Mouse (Mus musculus) kidney, postnatal 0 days (tissue): ENCODE measurements at regions not wholly inside any gene's neighbourhood (a gene's known extent, or its start where the extent isn't known, plus 50 kb on each side); places are given as distances from the start of the nearest gene placed in this dataset.
A peak's percentile ranks its signal among the peaks of the same experiment; 100 is the strongest.

Experiments used
- ATAC-seq: fragments of 200-750 bp; cut with Nextera tagmentation; replicated peaks from 2 replicates; pipeline ENCODE4 v1.8.0; 2017; ENCODE audit warnings: low read depth, moderate number of reproducible peaks, moderate TSS enrichment, moderate library complexity; ENCODE audit not compliant: low FRiP score
- DNase-seq: peaks from one replicate; pipeline ENCODE4 v3.0.0-alpha.2; 2016; ENCODE audit warnings: low spot score
- H3K27ac ChIP-seq: fragments of 300-500 bp; sonication (generic); 2 replicates; pipeline ENCODE4 v1.5.1; 2014; ENCODE audit warnings: mild to moderate bottlenecking
- H3K27me3 ChIP-seq: fragments of 300-500 bp; sonication (generic); 2 replicates; pipeline ENCODE4 v1.6.1; 2014; ENCODE audit warnings: low read length, mixed read lengths; ENCODE audit not compliant: insufficient read depth
- H3K36me3 ChIP-seq: fragments of 300-500 bp; sonication (generic); 2 replicates; pipeline ENCODE4 v1.6.1; 2014; ENCODE audit warnings: low read length, mixed read lengths; ENCODE audit not compliant: insufficient read depth
- H3K4me1 ChIP-seq: fragments of 300-500 bp; sonication (generic); replicated peaks from 2 replicates; pipeline ENCODE4 v1.6.1; 2014; ENCODE audit warnings: antibody characterized with exemption, low read length, mixed read lengths; ENCODE audit not compliant: insufficient read depth
- H3K4me2 ChIP-seq: fragments of 300-500 bp; sonication (generic); 2 replicates; pipeline ENCODE4 v1.6.1; 2014; ENCODE audit warnings: mild to moderate bottlenecking, low read length, moderate library complexity, mixed read lengths
- H3K4me3 ChIP-seq: fragments of 300-500 bp; sonication (generic); replicated peaks from 2 replicates; pipeline ENCODE4 v1.5.1; 2014; ENCODE audit warnings: low read depth, low read length
- H3K9ac ChIP-seq: fragments of 300-500 bp; sonication (generic); 2 replicates; pipeline ENCODE4 v1.6.1; 2014; ENCODE audit warnings: low read depth, low read length
- H3K9me3 ChIP-seq: fragments of 300-500 bp; sonication (generic); replicated peaks from 2 replicates; pipeline ENCODE4 v1.6.1; 2016; ENCODE audit warnings: low read length, inconsistent platforms, mixed read lengths
- CTCF ChIP-seq: IDR thresholded peaks from 2 replicates; pipeline ENCODE4 v1.5.1; 2016; ENCODE audit warnings: antibody characterized with exemption, low read depth, mild to moderate bottlenecking, moderate library complexity
- WGBS: fragments of 180-500 bp; shearing (Covaris S2); extraction: QIAGEN DNeasy Blood & Tissue Kit; methylation state at CpG from one replicate; pipeline ENCODE4 v1.1.7; 2014; 5-methylcytosine and 5-hydroxymethylcytosine counted together

DNA sequence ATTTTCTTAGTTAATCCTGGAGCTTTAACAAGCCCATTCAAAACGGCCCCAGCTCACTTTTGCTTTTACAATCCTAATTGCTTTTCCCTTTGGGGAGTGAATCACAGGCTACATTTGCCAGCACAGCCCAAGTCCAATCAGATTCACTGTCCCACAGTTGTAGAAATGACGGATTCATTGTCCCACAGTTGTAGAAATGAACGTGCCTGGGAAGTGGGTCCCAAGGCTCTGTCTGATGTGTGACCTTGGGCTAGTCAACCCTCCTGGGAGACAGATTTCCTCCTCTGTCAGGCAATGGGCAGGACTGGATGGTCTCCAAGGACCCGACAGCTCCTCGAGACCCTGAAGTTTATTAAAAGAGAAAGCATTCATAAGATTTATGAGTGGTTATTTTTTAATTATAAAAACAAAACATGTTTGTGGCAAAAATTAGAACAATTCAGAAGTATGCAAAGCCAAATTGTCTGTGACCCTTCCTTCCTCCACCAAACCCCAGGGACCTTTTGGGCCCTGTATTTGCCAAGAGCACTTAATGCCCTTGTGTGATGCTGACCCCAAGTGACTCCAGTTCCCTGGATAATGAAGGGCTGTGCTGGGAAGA, 93.1 kb downstream of the Fam43a start:
- Histone ChIP-seq H3K27ac (no peak overlapping the region), H3K4me2 (no peak overlapping the region), H3K27me3 (no peaks in the 10 kb centered on the region), H3K4me1 (peaks cover 5% of the 10 kb centered on the region; the same call in 1 of the 2 replicates), H3K36me3 (no peaks in the 10 kb centered on the region), H3K9me3 (no peaks in the 10 kb centered on the region), H3K4me3 (no peak overlapping the region), H3K9ac (no peak overlapping the region)
- ATAC-seq (no peak), DNase-seq (peak; percentile 55)
- WGBS: 43% methylated on average over 5 of the region's 5 CpGs
- no peak for TF ChIP-seq CTCF

DNA sequence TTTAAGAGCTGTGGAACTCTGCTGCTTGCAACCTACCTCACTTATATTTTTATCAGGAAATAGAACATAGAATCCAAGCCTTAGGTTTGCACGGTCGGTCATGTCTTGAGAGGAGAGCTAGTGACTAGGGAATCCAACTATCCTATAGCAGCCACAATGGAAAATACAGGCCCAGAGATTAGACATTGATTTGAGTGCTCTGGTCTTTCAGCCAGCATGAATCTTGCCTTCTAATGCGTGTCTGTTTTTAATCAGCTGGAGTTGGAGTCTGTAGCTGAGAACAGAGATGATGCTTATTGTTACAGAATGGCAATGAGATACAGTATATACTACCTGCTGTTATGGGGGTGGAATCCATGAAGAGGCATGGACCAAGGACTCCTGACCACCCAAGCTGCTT, 93.7 kb downstream of the Fam43a start:
- no peaks in the 10 kb centered on the region for H3K9me3 ChIP-seq
- no peak for TF ChIP-seq CTCF
- DNase-seq: no peak
- ATAC-seq: no peak
- no peak overlapping the region for H3K27ac ChIP-seq
- H3K9ac ChIP-seq: no peak overlapping the region
- no peaks in the 10 kb centered on the region for H3K36me3 ChIP-seq
- no peak overlapping the region for H3K4me2 ChIP-seq
- H3K4me1 ChIP-seq: peaks cover 5% of the 10 kb centered on the region; the same call in 1 of the 2 replicates
- WGBS: 70% methylated on average over 3 of the region's 3 CpGs
- no peaks in the 10 kb centered on the region; the same call in 1 of the 2 replicates for H3K27me3 ChIP-seq
- H3K4me3 ChIP-seq: no peak overlapping the region

DNA sequence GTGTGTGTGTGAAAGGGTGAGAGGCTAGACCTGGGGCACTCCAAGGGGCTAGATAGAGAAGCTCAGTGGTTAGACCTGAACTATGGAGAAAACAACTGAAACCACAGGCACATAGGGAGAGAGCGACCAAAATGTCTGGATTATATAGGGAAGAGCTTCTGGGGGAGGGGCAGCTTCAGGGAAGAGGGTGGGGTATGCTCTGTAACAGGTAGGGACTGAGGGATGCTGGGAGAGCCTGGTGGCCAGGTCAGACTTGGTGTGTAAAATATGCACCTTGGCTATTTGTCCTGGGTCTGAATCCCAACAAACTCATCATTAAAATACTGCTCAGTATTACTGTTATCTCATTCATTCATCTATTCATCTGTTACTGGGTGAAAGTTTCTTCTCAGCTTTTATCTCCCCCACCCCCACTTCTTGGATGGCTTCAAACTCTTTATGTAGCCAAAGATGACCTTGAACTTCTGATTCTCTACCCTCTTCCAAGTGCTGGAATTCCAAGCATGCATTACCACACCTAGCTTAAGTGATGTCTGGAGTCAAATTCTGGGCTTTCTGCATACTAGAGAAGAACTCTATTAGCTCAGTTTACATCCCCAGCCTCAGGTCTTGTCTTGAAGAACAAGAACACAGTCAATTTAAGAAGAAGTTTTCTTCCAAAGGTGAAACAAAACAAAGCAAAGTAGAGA, 94.5 kb downstream of the Fam43a start:
- no peak for ATAC-seq
- no peak for DNase-seq
- Histone ChIP-seq H3K4me2 (no peak overlapping the region), H3K4me3 (no peak overlapping the region), H3K9me3 (no peaks in the 10 kb centered on the region), H3K36me3 (no peaks in the 10 kb centered on the region), H3K27me3 (no peaks in the 10 kb centered on the region; the same call in 1 of the 2 replicates), H3K9ac (no peak overlapping the region), H3K4me1 (peaks cover 5% of the 10 kb centered on the region; the same call in 1 of the 2 replicates), H3K27ac (no peak overlapping the region)
- 100% methylated on average over 1 of the region's 1 CpGs for WGBS
- no peak for TF ChIP-seq CTCF

DNA sequence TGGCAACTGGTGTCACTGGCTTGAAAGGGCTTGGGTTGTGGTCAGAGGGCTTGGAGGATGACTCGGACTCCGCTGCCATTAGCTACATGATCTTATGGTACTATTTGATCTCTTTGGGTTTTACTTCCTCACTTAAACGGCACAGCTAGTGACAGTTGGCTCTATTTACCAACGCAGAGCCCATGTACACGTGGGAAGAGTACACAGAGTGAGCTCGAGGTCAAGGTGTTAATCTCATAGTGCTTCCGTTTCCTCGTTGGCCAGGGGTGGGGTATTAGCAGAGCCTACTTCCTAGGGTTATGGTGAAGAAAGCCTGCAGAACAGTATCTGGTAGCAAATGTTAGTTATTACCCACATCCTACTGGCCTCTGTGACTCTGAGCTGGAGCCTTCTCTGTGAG, 96.2 kb downstream of the Fam43a start:
- no peak for DNase-seq
- Histone ChIP-seq H3K9ac (no peak overlapping the region), H3K4me2 (no peak overlapping the region), H3K27me3 (no peaks in the 10 kb centered on the region; the same call in 1 of the 2 replicates), H3K4me3 (no peak overlapping the region), H3K4me1 (peaks cover 5% of the 10 kb centered on the region; the same call in 1 of the 2 replicates), H3K27ac (no peak overlapping the region), H3K9me3 (no peaks in the 10 kb centered on the region), H3K36me3 (no peaks in the 10 kb centered on the region)
- no peak for TF ChIP-seq CTCF
- 72% methylated on average over 8 of the region's 8 CpGs for WGBS
- ATAC-seq: no peak

DNA sequence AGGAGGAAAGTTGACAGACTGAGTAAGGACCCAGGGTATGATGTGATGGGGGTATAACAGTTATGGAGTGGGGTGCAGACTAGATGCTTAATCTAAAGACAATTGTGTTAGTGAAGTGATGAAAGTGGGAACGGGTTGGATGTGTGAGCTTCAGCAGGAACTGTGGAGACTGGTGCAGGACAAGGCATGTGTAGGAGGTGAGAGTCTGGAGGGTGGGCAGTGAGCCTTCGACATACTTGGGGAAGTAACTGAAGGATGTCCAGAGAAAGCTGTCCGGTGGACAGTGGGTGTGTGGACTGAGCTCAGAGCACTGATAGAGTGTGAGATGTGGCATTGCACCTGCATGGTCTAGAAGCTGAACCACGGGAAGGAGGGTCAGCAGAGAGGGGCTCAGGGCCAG, 97.7 kb downstream of the Fam43a start:
- DNase-seq (no peak), ATAC-seq (no peak)
- no peak overlapping the region for H3K4me2 ChIP-seq
- no peaks in the 10 kb centered on the region; the same call in 1 of the 2 replicates for H3K27me3 ChIP-seq
- TF ChIP-seq CTCF: no peak
- WGBS: 54% methylated on average over 4 of the region's 4 CpGs
- H3K36me3 ChIP-seq: no peaks in the 10 kb centered on the region
- no peak overlapping the region for H3K4me3 ChIP-seq
- no peak overlapping the region for H3K27ac ChIP-seq
- no peak overlapping the region for H3K9ac ChIP-seq
- no peaks in the 10 kb centered on the region for H3K4me1 ChIP-seq
- no peaks in the 10 kb centered on the region for H3K9me3 ChIP-seq

DNA sequence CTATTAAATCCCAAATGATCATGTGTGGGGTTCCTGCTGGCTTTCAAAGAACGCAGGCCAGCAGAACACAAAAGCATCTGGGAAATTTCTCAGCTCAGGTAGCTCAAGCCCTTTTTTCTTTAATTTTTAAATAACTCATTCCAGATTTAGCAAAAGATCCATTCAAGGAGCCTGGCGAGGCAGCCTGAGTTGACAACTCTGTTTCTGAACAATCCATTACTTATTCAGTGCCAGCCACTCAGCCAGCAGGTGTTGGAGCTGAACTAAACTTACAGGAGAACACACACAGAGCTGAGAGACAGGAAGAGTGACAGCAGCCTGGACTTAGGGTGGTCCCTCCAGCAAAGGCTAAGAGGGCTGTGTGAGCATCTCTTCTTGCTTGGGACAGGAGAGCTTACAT, 98.3 kb downstream of the Fam43a start:
- ATAC-seq (no peak), DNase-seq (no peak)
- H3K36me3 ChIP-seq: no peaks in the 10 kb centered on the region
- TF ChIP-seq CTCF: no peak
- H3K4me3 ChIP-seq: no peak overlapping the region
- no peak overlapping the region for H3K27ac ChIP-seq
- no peak overlapping the region for H3K9ac ChIP-seq
- no peaks in the 10 kb centered on the region; the same call in 1 of the 2 replicates for H3K27me3 ChIP-seq
- H3K4me1 ChIP-seq: no peaks in the 10 kb centered on the region
- WGBS: 78% methylated on average over 2 of the region's 2 CpGs
- H3K4me2 ChIP-seq: no peak overlapping the region
- no peaks in the 10 kb centered on the region for H3K9me3 ChIP-seq

DNA sequence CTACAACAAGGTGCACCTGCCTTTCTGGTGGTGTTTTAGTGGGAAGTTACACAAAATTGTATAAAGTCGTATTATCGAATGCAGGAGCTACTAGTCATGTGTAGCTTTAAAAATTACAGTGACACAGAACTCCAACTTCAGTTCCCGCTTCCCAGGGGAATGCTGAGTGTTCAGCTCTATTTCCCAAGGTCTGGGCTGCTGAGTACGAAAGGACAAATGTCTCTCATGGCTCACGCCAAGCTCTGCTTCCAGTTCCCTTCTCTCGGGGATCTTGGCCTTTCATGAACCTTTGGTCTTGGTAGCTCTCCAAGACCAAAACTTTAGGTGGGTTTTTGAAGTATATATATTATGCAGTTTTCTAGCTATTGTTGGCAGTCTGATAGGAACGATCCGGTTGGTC, 104.3 kb downstream of the Fam43a start:
- 83% methylated on average over 8 of the region's 8 CpGs for WGBS
- DNase-seq (no peak), ATAC-seq (no peak)
- Histone ChIP-seq H3K36me3 (no peaks in the 10 kb centered on the region), H3K27ac (no peak overlapping the region), H3K9ac (no peak overlapping the region), H3K9me3 (no peaks in the 10 kb centered on the region), H3K4me1 (no peaks in the 10 kb centered on the region), H3K4me2 (no peak overlapping the region), H3K4me3 (no peak overlapping the region), H3K27me3 (no peaks in the 10 kb centered on the region)
- TF ChIP-seq CTCF: no peak
